Mouse (Mus musculus) liver, postnatal 0 days (tissue): ENCODE measurements around the gene Ifit2.

Experiments used
- CTCF ChIP-seq: sonication (generic); IDR thresholded peaks from 2 replicates; pipeline ENCODE4 v1.5.1; 2016; ENCODE audit warnings: antibody characterized with exemption, low read depth
- EP300 ChIP-seq: IDR thresholded peaks from 2 replicates; pipeline ENCODE4 v1.6.1; 2016; ENCODE audit warnings: antibody characterized with exemption, low read depth, mild to moderate bottlenecking

- TF ChIP-seq CTCF (no peak), EP300 (no peak)
Measured at GRCm38 (mm10) chr19:34524646-34525045, 25.8 kb upstream of the Ifit2 start.
